Mouse (Mus musculus): Measurements from ENCODE around the gene Stx19. TPM values are rescaled to one million over a fixed set of nuclear protein-coding genes. Genes with fewer than 3 reads are reported as not detected.

The Stx19 gene
- polyA plus RNA-seq, 1 experiment from 2014 or later, result 0.08 TPM

DNA sequence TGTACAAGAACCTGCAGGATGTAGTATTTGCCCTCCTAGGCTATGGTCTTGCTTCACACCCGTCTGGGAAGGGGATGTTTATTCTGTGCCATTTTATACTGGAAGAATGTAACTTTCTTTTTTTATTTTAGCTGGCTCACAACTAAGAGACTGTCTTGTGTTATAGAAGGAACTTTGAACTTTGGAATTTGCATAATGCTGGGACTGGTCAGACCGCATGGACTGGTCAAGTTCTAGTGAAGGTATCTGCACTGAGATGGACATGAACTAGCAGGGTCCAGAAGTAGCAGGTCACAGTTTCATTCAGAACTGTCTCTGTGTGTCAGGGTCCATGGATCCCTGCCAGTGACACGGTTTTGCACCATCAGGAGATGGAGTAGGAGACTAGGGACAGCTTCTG, 14.6 kb upstream of the Stx19 start:
- no peak; the same call in 1 of the 2 replicates for ATAC-seq (ENCODE audit: low read depth)
- WGBS (ENCODE audit: insufficient replicate concordance), result 54% methylated on average over 3 of the region's 3 CpGs
- Histone ChIP-seq H3K4me2 (ENCODE audit: low read depth, low read length) (no peak overlapping the region), H3K4me1 (ENCODE audit: control insufficient read depth, low read depth, low read length) (no peaks in the 10 kb centered on the region), H3K9ac (ENCODE audit: low read depth, low read length) (no peak overlapping the region), H3K4me3 (ENCODE audit: low read depth, low read length) (no peak overlapping the region), H3K27me3 (ENCODE audit: control insufficient read depth, insufficient read depth, low read depth, low read length) (no peaks in the 10 kb centered on the region), H3K9me3 (replicated peaks; ENCODE audit: control insufficient read depth, low read length) (no peaks in the 10 kb centered on the region), H3K27ac (ENCODE audit: low read length) (no peak overlapping the region), H3K36me3 (ENCODE audit: control insufficient read depth, insufficient read depth) (no peaks in the 10 kb centered on the region)

DNA sequence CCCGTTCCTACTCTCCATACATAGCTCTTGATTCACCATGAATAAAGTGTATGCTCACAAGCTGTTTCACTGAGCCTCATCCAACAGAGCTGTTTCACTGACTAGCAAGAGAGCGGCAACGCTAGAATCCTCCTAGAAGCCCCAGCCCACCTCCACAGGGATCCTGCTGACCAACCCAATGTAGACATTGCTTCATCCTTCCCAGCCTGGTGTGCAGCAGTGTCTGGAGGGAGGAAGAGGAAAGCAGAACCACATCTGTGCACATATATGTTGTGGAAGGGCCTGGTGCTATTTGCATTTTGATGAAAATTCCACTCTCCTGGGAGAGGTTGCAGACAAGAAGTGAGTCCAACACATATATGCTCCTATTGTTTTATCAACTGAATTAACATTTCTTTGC, 9.9 kb upstream of the Stx19 start:
- Histone ChIP-seq H3K27ac (ENCODE audit: low read length) (no peak overlapping the region), H3K36me3 (ENCODE audit: control insufficient read depth, insufficient read depth) (no peaks in the 10 kb centered on the region), H3K9ac (ENCODE audit: low read depth, low read length) (no peak overlapping the region), H3K4me3 (ENCODE audit: low read depth, low read length) (no peak overlapping the region), H3K9me3 (replicated peaks; ENCODE audit: control insufficient read depth, low read length) (no peaks in the 10 kb centered on the region), H3K4me1 (ENCODE audit: control insufficient read depth, low read depth, low read length) (no peaks in the 10 kb centered on the region; the same call in 1 of the 2 replicates), H3K27me3 (ENCODE audit: control insufficient read depth, insufficient read depth, low read depth, low read length) (no peaks in the 10 kb centered on the region), H3K4me2 (ENCODE audit: low read depth, low read length) (no peak overlapping the region)
- no peak for ATAC-seq (ENCODE audit: low read depth)
- 87% methylated on average over 3 of the region's 3 CpGs for WGBS (ENCODE audit: insufficient replicate concordance)

- H3K9ac ChIP-seq (ENCODE audit: low read depth, low read length), result no peak overlapping the region
- no peak for ATAC-seq (ENCODE audit: low read depth)
- no peak overlapping the region for H3K4me2 ChIP-seq (ENCODE audit: low read depth, low read length)
These were observed 7.1 kb upstream of the Stx19 start for GRCm38 (mm10) chr16:62807249-62807979.

DNA sequence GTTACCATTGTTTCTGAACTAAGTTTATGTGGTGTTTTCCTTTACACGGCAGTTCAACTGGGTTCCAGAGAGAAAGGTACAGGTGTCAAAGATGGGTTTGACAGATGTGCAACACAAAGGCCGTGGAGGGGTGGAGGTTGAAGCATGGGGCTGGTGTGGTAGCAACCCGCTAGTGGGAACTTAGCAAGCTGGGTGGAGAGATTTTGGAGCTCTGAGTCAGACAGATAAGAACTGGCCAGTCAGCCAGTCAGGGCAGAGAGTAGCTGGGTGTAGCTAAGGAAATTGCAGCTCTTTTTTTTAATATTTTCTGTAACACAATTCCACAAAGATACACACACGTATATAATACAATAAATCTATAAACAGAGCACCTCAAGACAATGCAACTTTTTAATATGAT, 3.6 kb upstream of the Stx19 start:
- H3K4me2 ChIP-seq (ENCODE audit: low read depth, low read length), result no peak overlapping the region
- WGBS (ENCODE audit: insufficient replicate concordance), result 35% methylated on average over 4 of the region's 4 CpGs
- ATAC-seq (ENCODE audit: low read depth), result no peak
- no peak overlapping the region for H3K9ac ChIP-seq (ENCODE audit: low read depth, low read length)
- no peaks in the 10 kb centered on the region for H3K27me3 ChIP-seq (ENCODE audit: control insufficient read depth, insufficient read depth, low read depth, low read length)
- H3K36me3 ChIP-seq (ENCODE audit: control insufficient read depth, insufficient read depth), result no peaks in the 10 kb centered on the region
- H3K4me1 ChIP-seq (ENCODE audit: control insufficient read depth, low read depth, low read length), result no peaks in the 10 kb centered on the region; the same call in 1 of the 2 replicates
- H3K9me3 ChIP-seq (replicated peaks; ENCODE audit: control insufficient read depth, low read length), result no peaks in the 10 kb centered on the region
- H3K4me3 ChIP-seq (ENCODE audit: low read depth, low read length), result no peak overlapping the region
- no peak overlapping the region for H3K27ac ChIP-seq (ENCODE audit: low read length)

More at GRCm38 (mm10) chr16:62807249-62807979, 7.1 kb upstream of the Stx19 start:
- Histone ChIP-seq H3K27me3 (ENCODE audit: control insufficient read depth, insufficient read depth, low read depth, low read length) (no peaks in the 10 kb centered on the region), H3K27ac (ENCODE audit: low read length) (no peak overlapping the region), H3K9me3 (replicated peaks; ENCODE audit: control insufficient read depth, low read length) (no peaks in the 10 kb centered on the region), H3K36me3 (ENCODE audit: control insufficient read depth, insufficient read depth) (no peaks in the 10 kb centered on the region), H3K4me3 (ENCODE audit: low read depth, low read length) (no peak overlapping the region), H3K4me1 (ENCODE audit: control insufficient read depth, low read depth, low read length) (no peaks in the 10 kb centered on the region; the same call in 1 of the 2 replicates)
- 52% methylated on average over 8 of the region's 8 CpGs for WGBS (ENCODE audit: insufficient replicate concordance)

- Histone ChIP-seq H3K27ac (ENCODE audit: low read length) (no peak overlapping the region), H3K9ac (ENCODE audit: low read depth, low read length) (no peak overlapping the region), H3K4me3 (ENCODE audit: low read depth, low read length) (no peak overlapping the region), H3K4me1 (ENCODE audit: control insufficient read depth, low read depth, low read length) (no peaks in the 10 kb centered on the region), H3K4me2 (ENCODE audit: low read depth, low read length) (no peak overlapping the region), H3K27me3 (ENCODE audit: control insufficient read depth, insufficient read depth, low read depth, low read length) (no peaks in the 10 kb centered on the region), H3K36me3 (ENCODE audit: control insufficient read depth, insufficient read depth) (no peaks in the 10 kb centered on the region), H3K9me3 (replicated peaks; ENCODE audit: control insufficient read depth, low read length) (no peaks in the 10 kb centered on the region)
- no peak for ATAC-seq (ENCODE audit: low read depth)
- WGBS (ENCODE audit: insufficient replicate concordance), result 65% methylated on average over 5 of the region's 5 CpGs
These were observed 686 bp upstream of the Stx19 start for GRCm38 (mm10) chr16:62813790-62814189.

- Histone ChIP-seq H3K9me3 (replicated peaks; ENCODE audit: control insufficient read depth, low read length) (no peaks in the 10 kb centered on the region), H3K36me3 (ENCODE audit: control insufficient read depth, insufficient read depth) (no peaks in the 10 kb centered on the region), H3K4me2 (ENCODE audit: low read depth, low read length) (no peak overlapping the region), H3K27ac (ENCODE audit: low read length) (no peak overlapping the region), H3K9ac (ENCODE audit: low read depth, low read length) (no peak overlapping the region), H3K4me1 (ENCODE audit: control insufficient read depth, low read depth, low read length) (no peaks in the 10 kb centered on the region), H3K4me3 (ENCODE audit: low read depth, low read length) (no peak overlapping the region), H3K27me3 (ENCODE audit: control insufficient read depth, insufficient read depth, low read depth, low read length) (no peaks in the 10 kb centered on the region)
- no peak for ATAC-seq (ENCODE audit: low read depth)
- 81% methylated on average over 6 of the region's 6 CpGs for WGBS (ENCODE audit: insufficient replicate concordance)
These were observed 8.0 kb downstream of the Stx19 start for GRCm38 (mm10) chr16:62822472-62822871.

DNA sequence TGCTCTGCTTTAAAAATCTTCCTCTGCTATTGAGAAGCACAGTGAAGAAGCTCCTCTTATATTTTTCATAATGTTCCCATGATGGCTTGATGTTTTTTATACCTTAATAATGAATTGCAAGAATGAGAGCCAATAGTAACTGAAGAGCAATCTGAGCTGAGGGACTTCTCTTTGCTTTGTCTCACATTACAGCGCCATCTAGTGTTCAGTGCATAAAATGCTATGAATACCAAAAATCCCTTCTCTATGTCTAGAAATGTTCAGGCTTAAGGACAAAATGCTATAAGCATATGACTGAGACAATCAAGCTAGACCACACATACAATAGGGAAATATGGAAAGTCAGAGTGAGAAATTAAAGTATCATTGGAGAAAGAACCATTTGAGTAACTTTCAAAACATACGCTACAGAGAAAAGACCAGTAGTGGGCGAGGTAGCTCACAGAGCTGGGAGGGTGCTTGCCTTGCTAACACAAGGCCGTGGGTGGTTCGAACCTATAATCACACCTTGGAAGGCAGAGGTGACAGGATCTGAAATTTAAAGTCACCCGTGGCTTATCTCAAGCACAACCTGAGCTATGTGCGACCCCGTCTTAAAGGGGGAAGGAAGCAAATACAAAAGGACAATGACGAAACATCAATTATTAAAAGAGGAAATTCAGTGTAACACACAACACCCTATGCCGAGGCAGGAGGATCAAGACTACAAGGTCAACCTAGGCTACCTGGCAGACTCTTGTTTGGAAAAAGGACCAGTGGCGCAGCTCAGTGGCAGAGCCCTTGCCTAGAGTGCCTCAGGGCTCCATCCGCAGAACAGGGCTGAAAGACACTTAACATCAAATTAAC, 11.9 kb downstream of the Stx19 start:
- 53% methylated on average over 12 of the region's 12 CpGs for WGBS (ENCODE audit: insufficient replicate concordance)
- H3K27ac ChIP-seq (ENCODE audit: low read length), result no peak overlapping the region
- H3K4me3 ChIP-seq (ENCODE audit: low read depth, low read length), result no peak overlapping the region
- no peaks in the 10 kb centered on the region for H3K27me3 ChIP-seq (ENCODE audit: control insufficient read depth, insufficient read depth, low read depth, low read length)
- no peaks in the 10 kb centered on the region for H3K9me3 ChIP-seq (replicated peaks; ENCODE audit: control insufficient read depth, low read length)
- H3K4me2 ChIP-seq (ENCODE audit: low read depth, low read length), result no peak overlapping the region
- no peak overlapping the region for H3K9ac ChIP-seq (ENCODE audit: low read depth, low read length)
- ATAC-seq (ENCODE audit: low read depth), result no peak
- no peaks in the 10 kb centered on the region for H3K4me1 ChIP-seq (ENCODE audit: control insufficient read depth, low read depth, low read length)
- no peaks in the 10 kb centered on the region for H3K36me3 ChIP-seq (ENCODE audit: control insufficient read depth, insufficient read depth)

DNA sequence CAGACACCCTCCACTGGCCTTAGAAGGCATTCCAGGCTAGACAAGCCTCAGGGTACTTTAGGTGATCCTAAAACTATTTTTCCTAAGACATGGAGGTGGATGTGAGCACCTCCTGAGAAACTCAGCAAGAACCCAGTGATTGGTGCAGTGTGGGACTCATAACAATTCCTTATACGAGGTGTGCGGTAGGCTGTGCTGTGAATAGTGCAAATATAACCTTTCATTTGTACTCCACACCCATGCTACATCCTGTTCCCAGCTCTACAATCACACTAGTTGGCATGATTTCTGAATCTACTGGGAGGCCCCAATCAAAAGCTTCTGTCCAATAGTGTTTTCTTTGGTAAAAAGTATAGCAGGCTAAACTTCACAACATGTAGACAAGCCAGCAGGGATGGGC, 17.6 kb downstream of the Stx19 start:
- Histone ChIP-seq H3K27ac (ENCODE audit: low read length) (no peak overlapping the region), H3K4me2 (ENCODE audit: low read depth, low read length) (no peak overlapping the region), H3K4me3 (ENCODE audit: low read depth, low read length) (no peak overlapping the region), H3K9ac (ENCODE audit: low read depth, low read length) (no peak overlapping the region), H3K4me1 (ENCODE audit: control insufficient read depth, low read depth, low read length) (peaks cover 8% of the 10 kb centered on the region), H3K9me3 (replicated peaks; ENCODE audit: control insufficient read depth, low read length) (no peaks in the 10 kb centered on the region), H3K36me3 (ENCODE audit: control insufficient read depth, insufficient read depth) (no peaks in the 10 kb centered on the region), H3K27me3 (ENCODE audit: control insufficient read depth, insufficient read depth, low read depth, low read length) (no peaks in the 10 kb centered on the region)
- 77% methylated on average over 2 of the region's 2 CpGs for WGBS (ENCODE audit: insufficient replicate concordance)
- ATAC-seq (ENCODE audit: low read depth), result no peak

- Histone ChIP-seq H3K4me2 (ENCODE audit: low read depth, low read length) (no peak overlapping the region), H3K36me3 (ENCODE audit: control insufficient read depth, insufficient read depth) (no peaks in the 10 kb centered on the region), H3K27ac (ENCODE audit: low read length) (no peak overlapping the region), H3K4me3 (ENCODE audit: low read depth, low read length) (no peak overlapping the region), H3K9me3 (replicated peaks; ENCODE audit: control insufficient read depth, low read length) (no peaks in the 10 kb centered on the region), H3K27me3 (ENCODE audit: control insufficient read depth, insufficient read depth, low read depth, low read length) (no peaks in the 10 kb centered on the region), H3K4me1 (ENCODE audit: control insufficient read depth, low read depth, low read length) (peaks cover 8% of the 10 kb centered on the region), H3K9ac (ENCODE audit: low read depth, low read length) (no peak overlapping the region)
- WGBS (ENCODE audit: insufficient replicate concordance), result 16% methylated on average over 4 of the region's 4 CpGs
- ATAC-seq (ENCODE audit: low read depth), result no peak
These were observed 18.0 kb downstream of the Stx19 start for GRCm38 (mm10) chr16:62832481-62832880.

Data from liver, embryonic 16.5 days (tissue).